Comparison of ENCODE assay signal across 7 mouse cellular contexts in genomic region chr17:8341360-8341963, GRCm38 (mm10). TPM values are rescaled to one million over a fixed set of nuclear protein-coding genes. Genes with fewer than 3 reads are reported as not detected.
DNase-seq lines count a peak whose midpoint lies in the region; ATAC-seq lines count a peak whose summit lies in the region.

No protein-coding gene starts in this region.

- 0 out of 2 replicates have a peak, but pooled peaks have one; percentile 8 for ATAC-seq in embryonic facial prominence, embryonic 12.5 days (ENCODE audit: insufficient number of reproducible peaks, insufficient read depth, low FRiP score, low TSS enrichment)
- ATAC-seq in midbrain, embryonic 12.5 days (ENCODE audit: low FRiP score, low read depth), result peak; percentile 55; the same call in 1 of the 2 replicates

- no peak overlapping the region for H3K27ac ChIP-seq in embryonic facial prominence, embryonic 12.5 days
- H3K27ac ChIP-seq in hindbrain, embryonic 10.5 days, result peak overlapping the region; percentile 83
- peak overlapping the region; percentile 60 for H3K27ac ChIP-seq in midbrain, embryonic 12.5 days (replicated peaks)

- peak overlapping the region; percentile 61 for H3K4me3 ChIP-seq in embryonic facial prominence, embryonic 12.5 days
- peak overlapping the region; percentile 76 for H3K4me3 ChIP-seq in hindbrain, embryonic 10.5 days
- peak overlapping the region; percentile 67 for H3K4me3 ChIP-seq in midbrain, embryonic 12.5 days

- intact Hi-C loops in left cerebral cortex, postnatal 4 days (cut with DNase I), result no loop called here
- intact Hi-C loops in left cerebral cortex, postnatal 14 days (cut with DNase I), result no loop called here

- 12% methylated on average over 46 of the region's 46 CpGs for WGBS in embryonic facial prominence, embryonic 12.5 days
- WGBS in hindbrain, embryonic 10.5 days, result 11% methylated on average over 46 of the region's 46 CpGs
- WGBS in midbrain, embryonic 12.5 days, result 12% methylated on average over 43 of the region's 46 CpGs

- DNase-seq in left cerebral cortex, postnatal 4 days, result peak; percentile 29
- DNase-seq in left cerebral cortex, postnatal 14 days (ENCODE audit: low spot score in 2 of 2), result no peak
- DNase-seq in hindbrain, embryonic 10.5 days (ENCODE audit: low spot score), result peak; percentile 39
- no peak for DNase-seq in urinary bladder, postnatal 25 days (ENCODE audit: low spot score)
- no peak for DNase-seq in left cerebral cortex, adult 18-20 months (ENCODE audit: low spot score in 2 of 2)

- peak overlapping the region; percentile 63 for H3K9ac ChIP-seq in embryonic facial prominence, embryonic 12.5 days
- peak overlapping the region; percentile 76 for H3K9ac ChIP-seq in midbrain, embryonic 12.5 days (replicated peaks)

- peak overlapping the region; percentile 100 for H3K4me2 ChIP-seq in embryonic facial prominence, embryonic 12.5 days (replicated peaks)
- peak overlapping the region; percentile 99 for H3K4me2 ChIP-seq in midbrain, embryonic 12.5 days (replicated peaks)

- H3K27me3 ChIP-seq in embryonic facial prominence, embryonic 12.5 days, result peaks cover 47% of the 10 kb centered on the region
- peaks cover 70% of the 10 kb centered on the region for H3K27me3 ChIP-seq in hindbrain, embryonic 10.5 days (ENCODE audit: insufficient read depth, poor library complexity, severe bottlenecking)
- H3K27me3 ChIP-seq in midbrain, embryonic 12.5 days, result peaks cover 52% of the 10 kb centered on the region

- H3K4me1 ChIP-seq in embryonic facial prominence, embryonic 12.5 days, result peaks cover 14% of the 10 kb centered on the region; the same call in 1 of the 2 replicates
- H3K4me1 ChIP-seq in hindbrain, embryonic 10.5 days (replicated peaks), result peaks cover 25% of the 10 kb centered on the region
- peaks cover 22% of the 10 kb centered on the region for H3K4me1 ChIP-seq in midbrain, embryonic 12.5 days

- no peaks in the 10 kb centered on the region for H3K9me3 ChIP-seq in embryonic facial prominence, embryonic 12.5 days
- no peaks in the 10 kb centered on the region for H3K9me3 ChIP-seq in hindbrain, embryonic 10.5 days
- H3K9me3 ChIP-seq in midbrain, embryonic 12.5 days, result no peaks in the 10 kb centered on the region

- no peaks in the 10 kb centered on the region for H3K36me3 ChIP-seq in embryonic facial prominence, embryonic 12.5 days
- no peaks in the 10 kb centered on the region for H3K36me3 ChIP-seq in hindbrain, embryonic 10.5 days
- H3K36me3 ChIP-seq in midbrain, embryonic 12.5 days, result no peaks in the 10 kb centered on the region

RNA-seq across cellular contexts. Expression of gene Prr18, which starts 4.2 kb away (rescaled TPM):
- 10 to 100 TPM; 23.2 to 24.6 TPM for total RNA-seq in left cerebral cortex, postnatal 4 days (2021)
- total RNA-seq in left cerebral cortex, postnatal 14 days (2021), result 10 to 100 TPM in 1 of 2 experiments, 1 to 10 TPM in 1; 7.2 to 12.3 TPM
- 0.58 and 1.1 TPM in 2 replicates for polyA plus RNA-seq in embryonic facial prominence, embryonic 12.5 days (2016; fragmentation: Nextera tagmentation; extraction: Ambion mirVana)
- polyA plus RNA-seq in hindbrain, embryonic 10.5 days (2016; fragmentation: Nextera tagmentation; extraction: Ambion mirVana), result 0.44 and 0.89 TPM in 2 replicates
- polyA plus RNA-seq in midbrain, embryonic 12.5 days (2016; fragmentation: Nextera tagmentation; extraction: Ambion mirVana), result 3.9 and 4.1 TPM in 2 replicates
- 10 to 100 TPM; 14.0 to 17.9 TPM for total RNA-seq in left cerebral cortex, adult 18-20 months (2021)

RNA-seq across cellular contexts. Expression of gene T2, which starts 14.3 kb away (rescaled TPM):
- under 1 TPM; 0.32 to 0.70 TPM for total RNA-seq in left cerebral cortex, postnatal 4 days (2021)
- total RNA-seq in left cerebral cortex, postnatal 14 days (2021), result under 1 TPM in 1 of 2 experiments, not detected in 1; 0.33 TPM
- polyA plus RNA-seq in embryonic facial prominence, embryonic 12.5 days (2016; fragmentation: Nextera tagmentation; extraction: Ambion mirVana), result 0.93 and 1.2 TPM in 2 replicates
- polyA plus RNA-seq in hindbrain, embryonic 10.5 days (2016; fragmentation: Nextera tagmentation; extraction: Ambion mirVana), result 0.42 and 0.82 TPM in 2 replicates
- polyA plus RNA-seq in midbrain, embryonic 12.5 days (2016; fragmentation: Nextera tagmentation; extraction: Ambion mirVana), result 0.71 TPM in 1 of 2 replicates, not detected in the other
- 1 to 10 TPM in 1 of 2 experiments, under 1 TPM in 1; 0.84 to 1.3 TPM for total RNA-seq in left cerebral cortex, adult 18-20 months (2021)

RNA-seq across cellular contexts. Expression of gene Sft2d1, which starts 30.6 kb away (rescaled TPM):
- 10 to 100 TPM; 80.4 to 81.6 TPM for total RNA-seq in left cerebral cortex, postnatal 4 days (2021)
- 10 to 100 TPM; 58.0 to 62.1 TPM for total RNA-seq in left cerebral cortex, postnatal 14 days (2021)
- 60.6 and 64.6 TPM in 2 replicates for polyA plus RNA-seq in embryonic facial prominence, embryonic 12.5 days (2016; fragmentation: Nextera tagmentation; extraction: Ambion mirVana)
- polyA plus RNA-seq in hindbrain, embryonic 10.5 days (2016; fragmentation: Nextera tagmentation; extraction: Ambion mirVana), result 76.0 and 97.4 TPM in 2 replicates
- polyA plus RNA-seq in midbrain, embryonic 12.5 days (2016; fragmentation: Nextera tagmentation; extraction: Ambion mirVana), result 104 TPM in 2 replicates
- total RNA-seq in left cerebral cortex, adult 18-20 months (2021), result 10 to 100 TPM; 62.1 to 63.8 TPM

RNA-seq across cellular contexts. Expression of gene Mpc1, which starts 58.8 kb away (rescaled TPM):
- 100 to 1,000 TPM; 159 to 160 TPM for total RNA-seq in left cerebral cortex, postnatal 4 days (2021)
- total RNA-seq in left cerebral cortex, postnatal 14 days (2021), result 100 to 1,000 TPM; 193 to 205 TPM
- polyA plus RNA-seq in embryonic facial prominence, embryonic 12.5 days (2016; fragmentation: Nextera tagmentation; extraction: Ambion mirVana), result 122 and 129 TPM in 2 replicates
- polyA plus RNA-seq in hindbrain, embryonic 10.5 days (2016; fragmentation: Nextera tagmentation; extraction: Ambion mirVana), result 79.5 and 106 TPM in 2 replicates
- 116 TPM in 2 replicates for polyA plus RNA-seq in midbrain, embryonic 12.5 days (2016; fragmentation: Nextera tagmentation; extraction: Ambion mirVana)
- total RNA-seq in left cerebral cortex, adult 18-20 months (2021), result 100 to 1,000 TPM; 161 to 169 TPM

Comparison
In these comparisons a context has a peak if more than half of its experiments do, and no peak if none do; other contexts are left out.
1. DNase-seq: peak in left cerebral cortex, postnatal 4 days (single experiment) and hindbrain, embryonic 10.5 days (single experiment); none in left cerebral cortex, postnatal 14 days (0 of 2), urinary bladder, postnatal 25 days (single experiment) and left cerebral cortex, adult 18-20 months (0 of 2).
2. Peak in every context shown above with its lines, with median percentiles within 50 percentile points of each other: H3K4me3 ChIP-seq.